Mouse (Mus musculus) left cerebral cortex, adult 11 months (tissue): Measurements from ENCODE around the gene Sort1.

Experiments used
- DNase-seq: peaks from one replicate; pipeline ENCODE4 v3.0.0; 2022; ENCODE audit warnings: low spot score

Sort1 gene

GRCm38 (mm10) chr3:108383485-108384354 lies 99.8 kb downstream of the Sort1 start, which contains the start of gene Psrc1:
TSS of gene Psrc1 (plus strand) at chr3:108383839.
- DNase-seq = peak; percentile 80

GRCm38 (mm10) chr3:108384425-108384824 lies 100.5 kb downstream of the Sort1 start:
- no peak for DNase-seq

GRCm38 (mm10) chr3:108386186-108386585 lies 102.3 kb downstream of the Sort1 start:
- peak; percentile 71 for DNase-seq

GRCm38 (mm10) chr3:108389111-108389545 lies 105.2 kb downstream of the Sort1 start:
- DNase-seq = peak; percentile 93

GRCm38 (mm10) chr3:108392299-108392698 lies 108.4 kb downstream of the Sort1 start:
- no peak for DNase-seq

GRCm38 (mm10) chr3:108392793-108393192 lies 108.9 kb downstream of the Sort1 start:
- no peak for DNase-seq

GRCm38 (mm10) chr3:108398281-108398680 lies 114.4 kb downstream of the Sort1 start:
- DNase-seq = no peak

GRCm38 (mm10) chr3:108400442-108400841 lies 116.6 kb downstream of the Sort1 start:
- no peak for DNase-seq

GRCm38 (mm10) chr3:108401692-108402527 lies 118.0 kb downstream of the Sort1 start:
- peak; percentile 83 for DNase-seq

GRCm38 (mm10) chr3:108402528-108402920 lies 118.6 kb downstream of the Sort1 start:
- no peak for DNase-seq

- no peak for DNase-seq
Measured at GRCm38 (mm10) chr3:108405536-108406305, 121.8 kb downstream of the Sort1 start.

- no peak for DNase-seq
Measured at GRCm38 (mm10) chr3:108406306-108406885, 122.5 kb downstream of the Sort1 start.

- no peak for DNase-seq
Measured at GRCm38 (mm10) chr3:108408517-108409008, 124.7 kb downstream of the Sort1 start.

GRCm38 (mm10) chr3:108409656-108410358 lies 125.9 kb downstream of the Sort1 start:
- no peak for DNase-seq

GRCm38 (mm10) chr3:108410359-108410714 lies 126.5 kb downstream of the Sort1 start:
- no peak for DNase-seq
